Mouse (Mus musculus): ENCODE data around the gene Prkch.

DNA sequence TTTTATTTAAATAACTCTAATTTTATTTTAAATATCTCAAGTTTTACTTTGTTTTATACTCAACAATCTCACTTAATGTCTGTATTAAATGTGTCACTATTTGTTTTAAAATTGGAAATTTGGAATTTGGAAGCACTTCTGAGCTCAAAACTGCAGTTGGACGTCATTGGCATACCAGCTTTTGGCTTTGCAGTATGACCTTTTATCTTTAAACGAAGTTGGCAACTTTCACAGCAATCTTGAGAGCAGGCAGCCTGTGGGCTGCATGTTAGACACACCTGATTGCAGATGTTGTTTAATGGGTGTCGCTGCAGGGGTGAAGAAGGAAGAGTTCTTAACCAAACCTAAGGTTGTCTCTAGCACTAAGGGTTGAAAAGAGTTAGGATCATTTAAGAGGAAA is 220.9 kb downstream of the Prkch start:
- TF ChIP-seq CTCF (IDR thresholded peaks at IDR 0.05; ENCODE audit: extremely low read depth, insufficient read depth, insufficient read length, insufficient replicate concordance) (no peak), POLR2A (IDR thresholded peaks at IDR 0.05; ENCODE audit: low read depth, low read length) (no peak)

All from spleen, adult 2 months (tissue).